Mouse (Mus musculus) kidney, embryonic 16.5 days (tissue): Measurements from ENCODE around the gene Gpr137. TPM values are rescaled to one million over a fixed set of nuclear protein-coding genes. Genes with fewer than 3 reads are reported as not detected.

Experiments used
- ATAC-seq: fragments of 200-750 bp; cut with Nextera tagmentation; 2 replicates; pipeline ENCODE4 v1.8.0; 2017; ENCODE audit warnings: moderate TSS enrichment; ENCODE audit not compliant: low FRiP score, low TSS enrichment
- H3K27ac ChIP-seq: fragments of 300-500 bp; sonication (generic); 2 replicates; pipeline ENCODE4 v1.5.1; 2014; ENCODE audit warnings: low read length
- H3K27me3 ChIP-seq: fragments of 300-500 bp; sonication (generic); 2 replicates; pipeline ENCODE4 v1.6.1; 2014; ENCODE audit warnings: low read length, control low read depth, mixed read lengths; ENCODE audit not compliant: insufficient read depth
- H3K36me3 ChIP-seq: fragments of 300-500 bp; sonication (generic); 2 replicates; pipeline ENCODE4 v1.6.1; 2014; ENCODE audit warnings: low read length, control low read depth, mixed read lengths; ENCODE audit not compliant: insufficient read depth
- H3K4me1 ChIP-seq: fragments of 300-500 bp; sonication (generic); 2 replicates; pipeline ENCODE4 v1.6.1; 2014; ENCODE audit warnings: low read length, control low read depth, mixed read lengths; ENCODE audit not compliant: insufficient read depth
- H3K4me2 ChIP-seq: fragments of 300-500 bp; sonication (generic); replicated peaks from 2 replicates; pipeline ENCODE4 v1.6.1; 2014; ENCODE audit warnings: low read depth, low read length
- H3K4me3 ChIP-seq: fragments of 300-500 bp; sonication (generic); 2 replicates; pipeline ENCODE4 v1.5.1; 2014; ENCODE audit warnings: mild to moderate bottlenecking, low read length
- H3K9ac ChIP-seq: fragments of 300-500 bp; sonication (generic); replicated peaks from 2 replicates; pipeline ENCODE4 v1.6.1; 2014; ENCODE audit warnings: low read length
- H3K9me3 ChIP-seq: fragments of 300-500 bp; sonication (generic); 2 replicates; pipeline ENCODE4 v1.6.1; 2016; ENCODE audit warnings: low read length, control low read depth
- WGBS: fragments of 180-500 bp; shearing (Covaris S2); extraction: QIAGEN DNeasy Blood & Tissue Kit; methylation state at CpG from one replicate; pipeline ENCODE4 v1.1.7; 2014; 5-methylcytosine and 5-hydroxymethylcytosine counted together
- microRNA-seq: library from miRNA; unstranded; fragments of <30 nt; microRNA quantifications from one replicate; pipeline ENCODE4, GENCODE M21; 2016
- polyA plus RNA-seq: library from polyadenylated mRNA; unstranded; fragments of >200 nt; fragmentation: Nextera tagmentation; extraction: Ambion mirVana; gene quantifications from 2 replicates; pipeline ENCODE4 v1.2.1, GENCODE M21; 2015

Gpr137 gene
- polyA plus RNA-seq, 1 experiment from 2014 or later: 30.4 TPM

GRCm38 (mm10) chr19:6892512-6892911 is 49.8 kb downstream of the Gpr137 start:
- no peak overlapping the region for H3K4me2 ChIP-seq
- peaks cover 8% of the 10 kb centered on the region; the same call in 1 of the 2 replicates for H3K9me3 ChIP-seq
- H3K27ac ChIP-seq: no peak overlapping the region
- H3K27me3 ChIP-seq: no peaks in the 10 kb centered on the region
- 0 out of 2 replicates have a peak, but pooled peaks cover 3% of the 10 kb centered on the region for H3K4me1 ChIP-seq
- no peaks in the 10 kb centered on the region for H3K36me3 ChIP-seq
- ATAC-seq: no peak
- 25% methylated on average over 4 of the region's 4 CpGs for WGBS
- H3K9ac ChIP-seq: no peak overlapping the region
- H3K4me3 ChIP-seq: no peak overlapping the region

Small RNA genes within 50 kb of the gene (microRNA-seq; reads per million reads assigned to microRNA genes)
- gene Mir6990: 0.95 reads per million

Other genes starting within 250 kb of the Gpr137 start
- gene Rps6ka4, start 101.8 kb downstream of the Gpr137 start, polyA plus RNA-seq: 27.1 and 28.3 TPM in 2 replicates
- 0.74 and 0.75 TPM in 2 replicates for gene Ccdc88b, start 84.3 kb downstream of the Gpr137 start, polyA plus RNA-seq
- 141 and 145 TPM in 2 replicates for gene Trmt112, start 32.8 kb downstream of the Gpr137 start, polyA plus RNA-seq
- gene Prdx5, start 32.4 kb downstream of the Gpr137 start, polyA plus RNA-seq: 325 and 350 TPM in 2 replicates
- 18.0 and 19.4 TPM in 2 replicates for gene Esrra, start 20.7 kb downstream of the Gpr137 start, polyA plus RNA-seq
- gene Catsperz, start 17.1 kb downstream of the Gpr137 start, polyA plus RNA-seq: 3.4 and 3.7 TPM in 2 replicates
- 0.42 and 0.71 TPM in 2 replicates for gene Kcnk4, start 8.0 kb downstream of the Gpr137 start, polyA plus RNA-seq
- 71.2 and 86.6 TPM in 2 replicates for gene Bad, start 619 bp downstream of the Gpr137 start, polyA plus RNA-seq
- 51.5 and 53.8 TPM in 2 replicates for gene Ppp1r14b, start 32.5 kb upstream of the Gpr137 start, polyA plus RNA-seq
- 44.1 and 48.8 TPM in 2 replicates for gene Plcb3, start 34.0 kb upstream of the Gpr137 start, polyA plus RNA-seq
- gene Fkbp2, start 38.0 kb upstream of the Gpr137 start, polyA plus RNA-seq: 139 and 150 TPM in 2 replicates
- 25.1 and 37.3 TPM in 2 replicates for gene Vegfb, start 45.2 kb upstream of the Gpr137 start, polyA plus RNA-seq
- gene Dnajc4, start 50.1 kb upstream of the Gpr137 start, polyA plus RNA-seq: 26.8 and 27.3 TPM in 2 replicates
- 30.9 and 35.0 TPM in 2 replicates for gene Nudt22, start 53.6 kb upstream of the Gpr137 start, polyA plus RNA-seq
- 12.6 and 13.1 TPM in 2 replicates for gene Trpt1, start 53.7 kb upstream of the Gpr137 start, polyA plus RNA-seq
- gene Fermt3, start 77.0 kb upstream of the Gpr137 start, polyA plus RNA-seq: 5.7 and 6.4 TPM in 2 replicates
- 305 and 314 TPM in 2 replicates for gene Stip1, start 97.5 kb upstream of the Gpr137 start, polyA plus RNA-seq
- 15.6 and 16.4 TPM in 2 replicates for gene Macrod1, start 114.3 kb upstream of the Gpr137 start, polyA plus RNA-seq
- gene Flrt1, start 163.2 kb upstream of the Gpr137 start, polyA plus RNA-seq: 5.4 and 6.8 TPM in 2 replicates